Mouse (Mus musculus) MEL (cell line): Measurements from ENCODE around the gene Bsph2. TPM values are rescaled to one million over a fixed set of nuclear protein-coding genes. Genes with fewer than 3 reads are reported as not detected.

Experiments used
- DNase-seq: peaks from one replicate; pipeline ENCODE4 v3.0.0; 2011; ENCODE audit warnings: low read depth, low spot score
- H3K27ac ChIP-seq: 2 replicates; pipeline ENCODE4 v1.5.1; 2012; ENCODE audit warnings: low read depth, mild to moderate bottlenecking, control low read depth, low read length, moderate library complexity; ENCODE audit not compliant: control insufficient read depth
- H3K27me3 ChIP-seq, 2 experiments: fragments of 150-350 bp in 1 of 2; sonication (generic) in 1 of 2; 2 replicates each; pipeline ENCODE4 v1.6.1; 2012; ENCODE audit warnings: low read length in 2 of 2, mild to moderate bottlenecking in 2 of 2, improper control_type of control experiment in 1 of 2, moderate library complexity in 1 of 2; ENCODE audit not compliant: insufficient read depth in 2 of 2, control insufficient read depth in 1 of 2
- H3K36me3 ChIP-seq, 2 experiments: 2 replicates each; pipeline ENCODE4 v1.6.1; 2012 to 2014; ENCODE audit warnings: low read length in 2 of 2, improper control_type of control experiment in 1 of 2, inconsistent platforms in 1 of 2, mild to moderate bottlenecking in 1 of 2; ENCODE audit not compliant: insufficient read depth in 2 of 2, control insufficient read depth in 1 of 2
- H3K4me1 ChIP-seq, 2 experiments: fragments of 150-350 bp in 1 of 2; sonication (generic) in 1 of 2; 2 replicates each; pipeline ENCODE4 v1.6.1; 2012; ENCODE audit warnings: low read length in 2 of 2, improper control_type of control experiment in 1 of 2, mild to moderate bottlenecking in 1 of 2; ENCODE audit not compliant: insufficient read depth in 2 of 2, control insufficient read depth in 1 of 2
- H3K4me3 ChIP-seq, 2 experiments: fragments of 150-350 bp in 1 of 2; sonication (generic) in 1 of 2; 2 replicates each; pipeline ENCODE4 v1.5.1; 2012; ENCODE audit warnings: low read depth in 2 of 2, low read length in 2 of 2, mild to moderate bottlenecking in 2 of 2, moderate library complexity in 2 of 2, control low read depth in 1 of 2, improper control_type of control experiment in 1 of 2; ENCODE audit not compliant: control insufficient read depth in 1 of 2, insufficient read depth in 1 of 2
- H3K79me2 ChIP-seq: 2 replicates; pipeline ENCODE4 v1.6.1; 2012; ENCODE audit warnings: mild to moderate bottlenecking, low read length, moderate library complexity; ENCODE audit not compliant: control insufficient read depth, poor library complexity, insufficient read depth
- H3K9ac ChIP-seq: 2 replicates; pipeline ENCODE4 v1.6.1; 2012; ENCODE audit warnings: low read depth, mild to moderate bottlenecking, control low read depth, low read length, moderate library complexity; ENCODE audit not compliant: control insufficient read depth, poor library complexity, severe bottlenecking
- H3K9me3 ChIP-seq: fragments of 150-350 bp; sonication (generic); replicated peaks from 2 replicates; pipeline ENCODE4 v1.6.1; 2012; ENCODE audit warnings: mild to moderate bottlenecking, low read length, improper control_type of control experiment, moderate library complexity; ENCODE audit not compliant: insufficient read depth
- BHLHE40 ChIP-seq: IDR thresholded peaks from 2 replicates; pipeline ENCODE4 v1.6.1; 2012; ENCODE audit warnings: low read depth, mild to moderate bottlenecking, inconsistent platforms, low read length, improper control_type of control experiment, borderline replicate concordance
- CTCF ChIP-seq, 3 experiments: IDR thresholded peaks in 2 of 3; conservative IDR thresholded peaks in 1 of 3; 2 replicates each; pipeline ENCODE4 v1.5.1; 2011 to 2012; ENCODE audit warnings: low read length in 3 of 3, low read depth in 2 of 3, mild to moderate bottlenecking in 2 of 3, improper control_type of control experiment in 1 of 3, inconsistent platforms in 1 of 3, mixed read lengths in 1 of 3, moderate library complexity in 1 of 3; ENCODE audit not compliant: control insufficient read depth in 1 of 3, insufficient read depth in 1 of 3, poor library complexity in 1 of 3, severe bottlenecking in 1 of 3
- E2F4 ChIP-seq: IDR thresholded peaks from 2 replicates; pipeline ENCODE4 v1.6.1; 2011; ENCODE audit warnings: low read depth, low read length, improper control_type of control experiment, borderline replicate concordance
- ELF1 ChIP-seq: IDR thresholded peaks from 2 replicates; pipeline ENCODE4 v1.6.1; 2014; ENCODE audit warnings: low read depth, mild to moderate bottlenecking, inconsistent platforms, low read length, improper control_type of control experiment, moderate library complexity
- EP300 ChIP-seq, 2 experiments: IDR thresholded peaks; 2 replicates each; pipeline ENCODE4 v1.6.1; 2011; ENCODE audit warnings: improper control_type of control experiment in 2 of 2, low read length in 2 of 2, low read depth in 1 of 2, mild to moderate bottlenecking in 1 of 2
- GATA1 ChIP-seq: IDR thresholded peaks from 2 replicates; pipeline ENCODE4 v1.6.1; 2011; ENCODE audit warnings: low read depth, low read length, improper control_type of control experiment
- JUND ChIP-seq: IDR thresholded peaks from 2 replicates; pipeline ENCODE4 v1.6.1; 2011; ENCODE audit warnings: low read depth, mild to moderate bottlenecking, improper control_type of control experiment, low read length
- MYB ChIP-seq: IDR thresholded peaks from 2 replicates; pipeline ENCODE4 v1.6.1; 2011; ENCODE audit warnings: mild to moderate bottlenecking, low read depth, low read length, improper control_type of control experiment
- MYC ChIP-seq: IDR thresholded peaks from 2 replicates; pipeline ENCODE4 v1.6.1; 2011; ENCODE audit warnings: low read depth, mild to moderate bottlenecking, low read length, improper control_type of control experiment, moderate library complexity
- NELFE ChIP-seq: IDR thresholded peaks from 2 replicates; pipeline ENCODE4 v1.6.1; 2011; ENCODE audit warnings: low read depth, low read length, improper control_type of control experiment
- RAD21 ChIP-seq: IDR thresholded peaks from 2 replicates; pipeline ENCODE4 v1.6.1; 2011; ENCODE audit warnings: mild to moderate bottlenecking, low read depth, low read length, improper control_type of control experiment
- SMC3 ChIP-seq: IDR thresholded peaks from 2 replicates; pipeline ENCODE4 v1.6.1; 2011; ENCODE audit warnings: low read depth, low read length, improper control_type of control experiment
- TAL1 ChIP-seq: IDR thresholded peaks from 2 replicates; pipeline ENCODE4 v1.6.1; 2012; ENCODE audit warnings: mild to moderate bottlenecking, inconsistent platforms, low read length, moderate library complexity, mixed read lengths
- UBTF ChIP-seq: IDR thresholded peaks from 2 replicates; pipeline ENCODE4 v1.6.1; 2012; ENCODE audit warnings: low read depth, mild to moderate bottlenecking, inconsistent platforms, low read length, improper control_type of control experiment, moderate library complexity, borderline replicate concordance; ENCODE audit not compliant: insufficient read depth
- USF1 ChIP-seq: IDR thresholded peaks from 2 replicates; pipeline ENCODE4 v1.6.1; 2014; ENCODE audit warnings: low read depth, mild to moderate bottlenecking, inconsistent platforms, low read length, improper control_type of control experiment, moderate library complexity
- USF2 ChIP-seq, 2 experiments: IDR thresholded peaks; 2 replicates each; pipeline ENCODE4 v1.6.1; 2011 to 2012; ENCODE audit warnings: improper control_type of control experiment in 2 of 2, low read length in 2 of 2, borderline replicate concordance in 1 of 2, inconsistent platforms in 1 of 2, low read depth in 1 of 2, mild to moderate bottlenecking in 1 of 2; ENCODE audit not compliant: insufficient read depth in 1 of 2
- ZC3H11A ChIP-seq: IDR thresholded peaks from 2 replicates; pipeline ENCODE4 v1.6.1; 2012; ENCODE audit warnings: low read depth, mild to moderate bottlenecking, inconsistent platforms, low read length, improper control_type of control experiment
- ZNF384 ChIP-seq: IDR thresholded peaks from 2 replicates; pipeline ENCODE4 v1.6.1; 2012; ENCODE audit warnings: low read depth, mild to moderate bottlenecking, inconsistent platforms, low read length, improper control_type of control experiment
- polyA plus RNA-seq, 2 experiments: library from polyadenylated mRNA; stranded (reverse) in 1 of 2; unstranded in 1 of 2; fragments of >175 nt in 1 of 2; fragments of >200 nt in 1 of 2; gene quantifications; 2 replicates each; pipeline versions ENCODE4 v1.2.1 to v1.2.4; 2012; ENCODE audit warnings: low replicate concordance in 2 of 2, low read depth in 1 of 2; ENCODE audit not compliant: insufficient read length in 2 of 2, insufficient read depth in 1 of 2, missing spikeins in 1 of 2
- total RNA-seq: library from RNA; depleted of rRNA; stranded (reverse); fragments of 300-350 nt; gene quantifications from 2 replicates; pipeline ENCODE4 v1.2.3, GENCODE M21; 2012; rRNA removed

The Bsph2 gene
- total RNA-seq = not detected in 2 replicates
- polyA plus RNA-seq = not detected

GRCm38 (mm10) chr7:13570967-13571366 is at the start of gene Bsph2:
Gene Bsph2, minus strand, starts transcription at chr7:13571067.
- Histone ChIP-seq H3K4me3 (no peak within 1 kb of the TSS), H3K27me3 (no peaks in the 10 kb centered on the region), H3K27ac (no peak within 1 kb of the TSS), H3K9me3 (no peaks in the 10 kb centered on the region)
- no peak for DNase-seq
- TF ChIP-seq MYB (no peak), SMC3 (no peak), UBTF (no peak), TAL1 (no peak), GATA1 (no peak), MYC (no peak), USF1 (no peak), ZNF384 (no peak), ZC3H11A (no peak), CTCF (IDR thresholded peaks at IDR 0.05 in 2 of 3, conservative IDR thresholded peaks at IDR 0.05 in 1 of 3; ENCODE audit: control insufficient read depth in 1 of 3, insufficient read depth in 1 of 3, low read depth in 2 of 3, low read length in 3 of 3, poor library complexity in 1 of 3, severe bottlenecking in 1 of 3) (no peak), BHLHE40 (no peak), ELF1 (no peak)
- TF ChIP-seq, all 39 proteins: peak for 0
- Histone ChIP-seq H3K9ac (no peak within 1 kb of the TSS), H3K36me3 (no peaks in the 10 kb centered on the region), H3K4me1 (no peaks in the 10 kb centered on the region), H3K79me2 (no peaks in the 10 kb centered on the region)

GRCm38 (mm10) chr7:13511539-13511938 is 59.3 kb downstream of the Bsph2 start:
- no peak for TF ChIP-seq ZNF384
- TF ChIP-seq E2F4 = no peak
- TF ChIP-seq USF2 (IDR thresholded peaks at IDR 0.05; ENCODE audit: borderline replicate concordance in 1 of 2, insufficient read depth in 1 of 2, low read depth in 1 of 2, low read length in 2 of 2) = no peak
- peak; percentile 15 to 69 (median 23); a peak in 3 of 6 replicates for TF ChIP-seq CTCF (IDR thresholded peaks at IDR 0.05 in 2 of 3, conservative IDR thresholded peaks at IDR 0.05 in 1 of 3; ENCODE audit: control insufficient read depth in 1 of 3, insufficient read depth in 1 of 3, low read depth in 2 of 3, low read length in 3 of 3, poor library complexity in 1 of 3, severe bottlenecking in 1 of 3)
- TF ChIP-seq NELFE = no peak
- no peak for TF ChIP-seq EP300 (IDR thresholded peaks at IDR 0.05; ENCODE audit: low read depth in 1 of 2, low read length in 2 of 2)
- TF ChIP-seq RAD21 = peak; percentile 86
- no peak for TF ChIP-seq JUND
- TF ChIP-seq SMC3 = peak; percentile 80
- TF ChIP-seq ZC3H11A = peak; percentile 75
- H3K4me3 ChIP-seq = no peak overlapping the region
- peak; percentile 46 for DNase-seq
- no peak overlapping the region for H3K9ac ChIP-seq
- H3K36me3 ChIP-seq = no peaks in the 10 kb centered on the region
- no peaks in the 10 kb centered on the region for H3K9me3 ChIP-seq
- no peaks in the 10 kb centered on the region for H3K79me2 ChIP-seq
- no peaks in the 10 kb centered on the region for H3K4me1 ChIP-seq
- H3K27me3 ChIP-seq = no peaks in the 10 kb centered on the region
- H3K27ac ChIP-seq = no peak overlapping the region

Other genes with a start within 250 kb of the Bsph2 start
- gene Pla2g4c, start 246.4 kb downstream of the Bsph2 start, total RNA-seq = 0.85 and 1.0 TPM in 2 replicates
- gene Pla2g4c, start 246.4 kb downstream of the Bsph2 start, polyA plus RNA-seq = 1 to 10 TPM in 1 of 2 experiments, not detected in 1; 2.0 TPM
- gene Cabp5, start 172.9 kb downstream of the Bsph2 start, total RNA-seq = not detected in 2 replicates
- gene Cabp5, start 172.9 kb downstream of the Bsph2 start, polyA plus RNA-seq = not detected
- gene Bsph1, start 120.2 kb downstream of the Bsph2 start, total RNA-seq = not detected in 2 replicates
- gene Bsph1, start 120.2 kb downstream of the Bsph2 start, polyA plus RNA-seq = not detected
- gene Sult2a5, start 52.9 kb upstream of the Bsph2 start, total RNA-seq = not detected in 2 replicates
- not detected for gene Sult2a5, start 52.9 kb upstream of the Bsph2 start, polyA plus RNA-seq
- gene Sult2a2, start 162.4 kb upstream of the Bsph2 start, total RNA-seq = not detected in 2 replicates
- gene Sult2a2, start 162.4 kb upstream of the Bsph2 start, polyA plus RNA-seq = not detected